Mouse (Mus musculus) 416B (cell line): ENCODE measurements around the gene Rbm46.

Source experiments
- DNase-seq: peaks from one replicate; pipeline ENCODE4 v3.0.0; 2011; ENCODE audit warnings: low read depth

The Rbm46 gene

GRCm38 (mm10) chr3:82876372-82876739 lies at the start of gene Rbm46:
TSS of gene Rbm46 (minus strand) at chr3:82876483.
- DNase-seq: no peak

GRCm38 (mm10) chr3:82915632-82916031 lies 39.3 kb upstream of the Rbm46 start:
- DNase-seq: no peak

GRCm38 (mm10) chr3:82908671-82909070 lies 32.4 kb upstream of the Rbm46 start:
- DNase-seq: no peak

- DNase-seq: no peak
Observed at GRCm38 (mm10) chr3:82904211-82904908, 28.1 kb upstream of the Rbm46 start.

GRCm38 (mm10) chr3:82903613-82904205 lies 27.4 kb upstream of the Rbm46 start, which contains the start of gene Lrat:
TSS of gene Lrat (minus strand) at chr3:82903973.
- DNase-seq: no peak

GRCm38 (mm10) chr3:82902757-82903612 lies 26.7 kb upstream of the Rbm46 start:
- no peak for DNase-seq

- DNase-seq: no peak
Observed at GRCm38 (mm10) chr3:82888842-82889241, 12.6 kb upstream of the Rbm46 start.

GRCm38 (mm10) chr3:82877258-82877657 lies 975 bp upstream of the Rbm46 start:
- peak; percentile 57 for DNase-seq

GRCm38 (mm10) chr3:82875671-82876371 lies 462 bp downstream of the Rbm46 start:
- no peak for DNase-seq

- DNase-seq: peak; percentile 57
Observed at GRCm38 (mm10) chr3:82857414-82858077, 18.7 kb downstream of the Rbm46 start.

GRCm38 (mm10) chr3:82825165-82825564 lies 51.1 kb downstream of the Rbm46 start:
- no peak for DNase-seq

- DNase-seq: no peak
Observed at GRCm38 (mm10) chr3:82811851-82812250, 64.4 kb downstream of the Rbm46 start.

GRCm38 (mm10) chr3:82810334-82811120 lies 65.8 kb downstream of the Rbm46 start:
- no peak for DNase-seq

GRCm38 (mm10) chr3:82809769-82810168 lies 66.5 kb downstream of the Rbm46 start:
- DNase-seq: no peak

- peak; percentile 54 for DNase-seq
Observed at GRCm38 (mm10) chr3:82808323-82808911, 67.9 kb downstream of the Rbm46 start.

- peak; percentile 83 for DNase-seq
Observed at GRCm38 (mm10) chr3:82805291-82805690, 71.0 kb downstream of the Rbm46 start.

GRCm38 (mm10) chr3:82800470-82800843 lies 75.8 kb downstream of the Rbm46 start:
- DNase-seq: peak; percentile 47

GRCm38 (mm10) chr3:82799735-82800469 lies 76.4 kb downstream of the Rbm46 start:
- DNase-seq: no peak

GRCm38 (mm10) chr3:82793656-82794055 lies 82.6 kb downstream of the Rbm46 start:
- DNase-seq: peak; percentile 98

GRCm38 (mm10) chr3:82791663-82792062 lies 84.6 kb downstream of the Rbm46 start:
- DNase-seq: no peak
